Mouse (Mus musculus): ENCODE results near the gene Pde4d. TPM values are rescaled to one million over a fixed set of nuclear protein-coding genes. Genes with fewer than 3 reads are reported as not detected.

Gene Pde4d
- polyA plus RNA-seq, 1 experiment from 2014 or later = 12.9 TPM

DNA sequence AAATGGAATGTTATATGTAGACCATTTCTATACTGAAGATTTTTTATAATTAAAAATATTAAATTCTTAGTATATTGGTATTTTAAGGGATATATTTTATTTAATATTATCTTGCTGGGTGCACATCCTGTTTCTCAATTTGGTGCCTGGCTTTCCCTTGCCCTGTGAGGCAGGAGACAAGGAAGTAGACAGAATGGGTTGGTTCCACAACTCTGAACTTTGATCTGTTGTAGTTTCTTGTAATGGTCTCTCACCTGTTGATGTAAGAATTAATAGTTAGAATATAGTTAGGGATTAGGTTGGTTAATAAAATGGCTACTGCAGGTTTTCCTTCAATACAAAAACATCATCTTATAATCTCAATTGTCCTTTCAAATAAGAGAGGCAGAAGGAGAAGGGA, 227.3 kb downstream of the Pde4d start:
- no peaks in the 10 kb centered on the region for H3K9me3 ChIP-seq (replicated peaks; ENCODE audit: control insufficient read depth, low read length)
- no peak for ATAC-seq (ENCODE audit: low read depth)
- no peak overlapping the region for H3K4me3 ChIP-seq (ENCODE audit: low read depth, low read length)
- no peak overlapping the region for H3K9ac ChIP-seq (ENCODE audit: low read depth, low read length)
- no peaks in the 10 kb centered on the region for H3K4me1 ChIP-seq (ENCODE audit: control insufficient read depth, low read depth, low read length)
- no peak overlapping the region for H3K27ac ChIP-seq (ENCODE audit: low read length)
- no peak overlapping the region for H3K4me2 ChIP-seq (ENCODE audit: low read depth, low read length)
- no peaks in the 10 kb centered on the region for H3K36me3 ChIP-seq (ENCODE audit: control insufficient read depth, insufficient read depth)
- H3K27me3 ChIP-seq (ENCODE audit: control insufficient read depth, insufficient read depth, low read depth, low read length) = no peaks in the 10 kb centered on the region

DNA sequence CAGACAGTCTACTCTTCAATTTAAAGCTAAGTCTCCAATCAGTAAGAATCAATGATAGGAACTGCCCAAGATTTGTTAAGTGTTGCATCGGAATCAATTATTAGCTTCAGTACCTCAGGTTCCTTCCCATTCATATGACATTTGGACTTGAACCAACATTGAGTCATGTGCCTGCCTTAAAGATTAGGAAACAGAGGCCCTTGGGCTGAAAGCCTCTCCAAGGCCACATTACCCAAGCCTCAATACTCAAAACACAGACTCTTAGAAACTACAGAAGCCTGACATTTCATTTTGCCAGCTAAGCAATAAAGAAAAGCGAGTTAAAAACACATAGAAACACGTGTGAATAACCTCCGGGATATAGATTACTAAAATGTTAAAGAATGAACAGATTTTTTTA, 233.3 kb downstream of the Pde4d start:
- Histone ChIP-seq H3K4me1 (ENCODE audit: control insufficient read depth, low read depth, low read length) (no peaks in the 10 kb centered on the region), H3K4me3 (ENCODE audit: low read depth, low read length) (no peak overlapping the region), H3K9me3 (replicated peaks; ENCODE audit: control insufficient read depth, low read length) (no peaks in the 10 kb centered on the region), H3K36me3 (ENCODE audit: control insufficient read depth, insufficient read depth) (no peaks in the 10 kb centered on the region), H3K27me3 (ENCODE audit: control insufficient read depth, insufficient read depth, low read depth, low read length) (no peaks in the 10 kb centered on the region), H3K27ac (ENCODE audit: low read length) (no peak overlapping the region), H3K9ac (ENCODE audit: low read depth, low read length) (no peak overlapping the region), H3K4me2 (ENCODE audit: low read depth, low read length) (no peak overlapping the region)
- 63% methylated on average over 4 of the region's 4 CpGs for WGBS (ENCODE audit: insufficient replicate concordance)
- no peak for ATAC-seq (ENCODE audit: low read depth)

DNA sequence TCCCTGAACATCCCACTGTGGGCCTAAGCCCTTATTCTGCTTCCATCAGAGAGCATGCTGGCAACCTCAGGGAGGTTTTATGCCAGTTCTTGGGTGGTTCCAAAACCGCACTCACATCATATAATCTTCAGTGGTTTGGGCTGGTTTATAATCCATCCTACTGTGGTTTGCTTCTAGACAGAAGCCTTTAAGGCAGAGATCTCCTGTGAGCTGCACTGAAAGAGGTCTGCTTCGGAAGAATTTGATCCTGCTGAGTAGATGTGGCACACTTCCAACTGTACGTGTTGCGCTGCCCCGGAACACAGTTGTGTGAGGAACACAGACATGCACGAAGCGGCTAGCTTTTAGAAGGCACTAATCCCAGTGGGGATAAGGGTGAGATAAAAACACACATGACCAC, 236.1 kb downstream of the Pde4d start:
- no peaks in the 10 kb centered on the region for H3K9me3 ChIP-seq (replicated peaks; ENCODE audit: control insufficient read depth, low read length)
- ATAC-seq (ENCODE audit: low read depth) = no peak
- H3K9ac ChIP-seq (ENCODE audit: low read depth, low read length) = no peak overlapping the region
- no peaks in the 10 kb centered on the region for H3K27me3 ChIP-seq (ENCODE audit: control insufficient read depth, insufficient read depth, low read depth, low read length)
- no peak overlapping the region for H3K4me3 ChIP-seq (ENCODE audit: low read depth, low read length)
- no peak overlapping the region for H3K27ac ChIP-seq (ENCODE audit: low read length)
- no peak overlapping the region for H3K4me2 ChIP-seq (ENCODE audit: low read depth, low read length)
- H3K4me1 ChIP-seq (ENCODE audit: control insufficient read depth, low read depth, low read length) = no peaks in the 10 kb centered on the region
- 71% methylated on average over 7 of the region's 7 CpGs for WGBS (ENCODE audit: insufficient replicate concordance)
- H3K36me3 ChIP-seq (ENCODE audit: control insufficient read depth, insufficient read depth) = no peaks in the 10 kb centered on the region

DNA sequence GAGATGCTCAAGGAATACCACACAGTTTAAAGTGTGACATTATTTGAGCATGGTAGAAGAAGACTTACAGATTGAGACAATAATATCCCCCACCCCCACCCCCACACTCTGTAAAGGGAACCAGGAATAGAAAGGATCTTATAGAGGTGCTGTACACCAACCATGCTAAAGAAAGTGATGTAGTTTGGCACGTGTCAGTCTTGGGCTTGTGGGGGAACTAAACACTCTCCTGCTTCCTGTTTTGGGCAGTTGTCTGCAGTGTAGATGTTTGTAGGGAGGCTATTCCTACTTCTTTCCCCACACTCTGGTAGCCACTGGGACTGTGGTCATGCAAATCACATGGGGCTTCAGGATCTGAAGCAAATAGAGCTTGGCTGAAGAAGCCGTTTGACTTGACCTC, 236.5 kb downstream of the Pde4d start:
- no peak for ATAC-seq (ENCODE audit: low read depth)

DNA sequence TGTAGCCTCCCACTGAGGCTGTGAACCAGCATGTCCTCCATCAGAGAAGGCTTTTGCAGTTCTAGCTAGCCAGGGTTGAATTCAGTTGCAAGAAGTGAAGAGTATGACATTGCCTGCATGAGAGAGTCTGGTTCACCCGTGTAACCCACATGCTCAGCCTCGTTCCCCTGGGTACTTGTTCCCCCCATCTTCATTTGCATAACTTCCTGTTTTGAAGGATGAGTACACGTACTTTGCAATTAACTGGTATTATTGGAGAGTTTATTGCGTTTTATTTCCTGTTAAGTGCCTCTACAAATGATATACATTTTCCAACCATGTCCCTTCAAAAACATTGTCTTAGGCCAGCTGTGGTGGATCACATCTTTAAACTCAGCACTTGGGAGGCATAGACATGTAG, 237.1 kb downstream of the Pde4d start:
- H3K27me3 ChIP-seq (ENCODE audit: control insufficient read depth, insufficient read depth, low read depth, low read length) = no peaks in the 10 kb centered on the region
- no peak overlapping the region for H3K9ac ChIP-seq (ENCODE audit: low read depth, low read length)
- ATAC-seq (ENCODE audit: low read depth) = no peak
- H3K27ac ChIP-seq (ENCODE audit: low read length) = no peak overlapping the region
- no peaks in the 10 kb centered on the region for H3K9me3 ChIP-seq (replicated peaks; ENCODE audit: control insufficient read depth, low read length)
- 32% methylated on average over 4 of the region's 4 CpGs for WGBS (ENCODE audit: insufficient replicate concordance)
- no peak overlapping the region for H3K4me2 ChIP-seq (ENCODE audit: low read depth, low read length)
- no peaks in the 10 kb centered on the region for H3K4me1 ChIP-seq (ENCODE audit: control insufficient read depth, low read depth, low read length)
- H3K4me3 ChIP-seq (ENCODE audit: low read depth, low read length) = no peak overlapping the region
- no peaks in the 10 kb centered on the region for H3K36me3 ChIP-seq (ENCODE audit: control insufficient read depth, insufficient read depth)

More for the DNA sequence above, 236.5 kb downstream of the Pde4d start:
- Histone ChIP-seq H3K4me1 (ENCODE audit: control insufficient read depth, low read depth, low read length) (no peaks in the 10 kb centered on the region), H3K9me3 (replicated peaks; ENCODE audit: control insufficient read depth, low read length) (no peaks in the 10 kb centered on the region), H3K27ac (ENCODE audit: low read length) (no peak overlapping the region), H3K4me3 (ENCODE audit: low read depth, low read length) (no peak overlapping the region), H3K27me3 (ENCODE audit: control insufficient read depth, insufficient read depth, low read depth, low read length) (no peaks in the 10 kb centered on the region), H3K9ac (ENCODE audit: low read depth, low read length) (no peak overlapping the region), H3K36me3 (ENCODE audit: control insufficient read depth, insufficient read depth) (no peaks in the 10 kb centered on the region), H3K4me2 (ENCODE audit: low read depth, low read length) (no peak overlapping the region)
- WGBS (ENCODE audit: insufficient replicate concordance) = 26% methylated on average over 2 of the region's 2 CpGs

DNA sequence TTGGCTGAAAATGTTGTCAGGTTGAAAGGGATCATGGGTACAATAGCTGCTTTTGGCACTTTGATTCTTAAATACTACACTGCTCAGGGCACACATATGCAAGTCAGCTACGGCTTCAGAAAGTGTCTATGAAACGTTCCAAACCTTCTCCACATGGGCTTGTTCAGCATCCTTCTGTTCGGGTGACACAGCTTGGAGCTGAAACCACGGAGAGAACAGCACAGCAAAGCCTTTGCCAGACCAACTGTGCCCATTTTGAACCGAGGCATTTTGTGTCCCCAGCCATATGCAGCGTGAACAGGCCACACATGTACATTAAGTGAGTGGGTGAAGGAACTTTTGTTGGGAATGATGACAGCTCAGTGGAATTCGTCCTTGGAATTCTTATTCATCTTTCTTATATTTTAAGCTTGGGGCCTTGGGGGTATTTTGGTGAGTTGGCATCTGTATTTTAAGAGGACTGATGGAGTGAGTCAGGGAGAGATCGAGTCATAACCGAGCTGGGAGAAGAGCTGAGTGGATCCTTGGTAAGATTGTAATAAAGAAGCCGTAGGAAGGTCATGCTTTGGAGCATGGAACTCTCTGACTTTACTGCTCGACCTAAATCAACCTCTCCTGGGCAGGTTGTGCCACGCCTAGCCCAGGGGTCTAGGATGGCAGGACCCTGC, 243.3 kb downstream of the Pde4d start:
- H3K27me3 ChIP-seq (ENCODE audit: control insufficient read depth, insufficient read depth, low read depth, low read length) = no peaks in the 10 kb centered on the region
- no peak overlapping the region for H3K4me2 ChIP-seq (ENCODE audit: low read depth, low read length)
- H3K4me1 ChIP-seq (ENCODE audit: control insufficient read depth, low read depth, low read length) = no peaks in the 10 kb centered on the region
- H3K9ac ChIP-seq (ENCODE audit: low read depth, low read length) = no peak overlapping the region
- H3K27ac ChIP-seq (ENCODE audit: low read length) = no peak overlapping the region
- H3K4me3 ChIP-seq (ENCODE audit: low read depth, low read length) = no peak overlapping the region
- no peaks in the 10 kb centered on the region for H3K36me3 ChIP-seq (ENCODE audit: control insufficient read depth, insufficient read depth)
- 55% methylated on average over 12 of the region's 12 CpGs for WGBS (ENCODE audit: insufficient replicate concordance)
- no peaks in the 10 kb centered on the region for H3K9me3 ChIP-seq (replicated peaks; ENCODE audit: control insufficient read depth, low read length)
- no peak for ATAC-seq (ENCODE audit: low read depth)

DNA sequence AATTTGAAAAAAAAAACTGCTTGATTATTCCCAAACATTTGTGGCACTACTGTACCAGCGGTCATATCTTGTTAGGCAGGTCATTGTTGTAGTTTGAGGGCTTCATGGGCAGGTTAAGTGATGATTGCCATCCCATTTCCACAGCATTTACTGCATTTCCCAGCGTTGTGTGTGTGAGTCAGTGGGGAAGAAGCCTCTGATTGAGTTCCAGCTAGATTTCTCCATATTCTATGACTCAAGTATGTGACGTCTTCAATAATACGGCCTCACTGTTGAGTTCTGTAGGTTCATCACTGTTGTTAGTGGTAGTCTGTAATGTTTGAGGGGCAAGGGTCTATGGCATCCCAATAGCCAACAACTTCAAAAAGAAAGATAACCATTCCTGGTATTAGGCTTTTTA, 255.7 kb downstream of the Pde4d start:
- H3K27ac ChIP-seq (ENCODE audit: low read length) = no peak overlapping the region

DNA sequence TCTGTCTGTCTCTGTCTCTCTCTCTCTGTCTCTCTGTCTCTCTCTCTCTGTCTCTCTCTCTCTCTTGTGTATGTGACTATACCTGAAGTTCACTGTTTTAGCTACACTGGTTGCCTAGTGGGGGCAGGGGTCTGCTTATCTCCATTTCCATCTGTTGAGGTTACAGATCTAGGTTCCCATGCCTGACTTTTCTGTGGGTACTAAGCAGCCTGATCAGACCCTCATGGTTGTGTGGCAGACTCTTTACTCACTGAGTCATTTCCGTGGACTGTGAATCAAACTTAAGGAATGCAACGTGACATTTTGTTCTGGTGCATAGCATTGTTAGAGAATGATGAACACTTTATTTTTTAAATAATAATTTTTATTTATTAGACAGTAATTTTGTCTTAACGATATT, 264.3 kb downstream of the Pde4d start:
- Histone ChIP-seq H3K4me2 (ENCODE audit: low read depth, low read length) (no peak overlapping the region), H3K36me3 (ENCODE audit: control insufficient read depth, insufficient read depth) (no peaks in the 10 kb centered on the region), H3K4me3 (ENCODE audit: low read depth, low read length) (no peak overlapping the region), H3K9me3 (replicated peaks; ENCODE audit: control insufficient read depth, low read length) (no peaks in the 10 kb centered on the region), H3K27ac (ENCODE audit: low read length) (no peak overlapping the region), H3K9ac (ENCODE audit: low read depth, low read length) (no peak overlapping the region), H3K4me1 (ENCODE audit: control insufficient read depth, low read depth, low read length) (no peaks in the 10 kb centered on the region), H3K27me3 (ENCODE audit: control insufficient read depth, insufficient read depth, low read depth, low read length) (no peaks in the 10 kb centered on the region)
- WGBS (ENCODE audit: insufficient replicate concordance) = 26% methylated on average over 3 of the region's 3 CpGs
- no peak for ATAC-seq (ENCODE audit: low read depth)

More for the DNA sequence above, 255.7 kb downstream of the Pde4d start:
- Histone ChIP-seq H3K4me1 (ENCODE audit: control insufficient read depth, low read depth, low read length) (no peaks in the 10 kb centered on the region), H3K4me2 (ENCODE audit: low read depth, low read length) (no peak overlapping the region), H3K4me3 (ENCODE audit: low read depth, low read length) (no peak overlapping the region), H3K36me3 (ENCODE audit: control insufficient read depth, insufficient read depth) (no peaks in the 10 kb centered on the region), H3K27me3 (ENCODE audit: control insufficient read depth, insufficient read depth, low read depth, low read length) (no peaks in the 10 kb centered on the region), H3K9me3 (replicated peaks; ENCODE audit: control insufficient read depth, low read length) (no peaks in the 10 kb centered on the region), H3K9ac (ENCODE audit: low read depth, low read length) (no peak overlapping the region)
- 65% methylated on average over 4 of the region's 4 CpGs for WGBS (ENCODE audit: insufficient replicate concordance)
- no peak for ATAC-seq (ENCODE audit: low read depth)

DNA sequence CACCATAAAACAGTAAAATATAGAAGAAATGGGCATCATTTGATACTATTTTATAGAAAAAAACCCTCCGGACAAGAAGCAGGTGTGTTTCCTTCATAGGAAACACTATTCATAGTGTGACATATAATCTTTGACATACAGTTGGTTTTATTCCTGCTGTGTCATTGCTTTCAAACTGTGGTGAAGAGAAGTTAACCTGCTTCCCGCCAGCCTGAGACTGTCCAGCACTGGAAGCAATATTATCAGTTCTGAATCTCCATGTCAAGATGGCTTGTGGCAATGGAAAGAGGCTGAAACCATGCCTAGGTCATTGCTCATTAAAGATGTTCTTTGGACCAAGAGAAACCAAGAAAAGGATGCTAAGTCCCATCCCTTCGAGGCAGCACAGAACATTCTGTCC, 265.3 kb downstream of the Pde4d start:
- Histone ChIP-seq H3K36me3 (ENCODE audit: control insufficient read depth, insufficient read depth) (no peaks in the 10 kb centered on the region), H3K27me3 (ENCODE audit: control insufficient read depth, insufficient read depth, low read depth, low read length) (no peaks in the 10 kb centered on the region), H3K9me3 (replicated peaks; ENCODE audit: control insufficient read depth, low read length) (no peaks in the 10 kb centered on the region), H3K4me1 (ENCODE audit: control insufficient read depth, low read depth, low read length) (no peaks in the 10 kb centered on the region), H3K4me3 (ENCODE audit: low read depth, low read length) (no peak overlapping the region), H3K27ac (ENCODE audit: low read length) (no peak overlapping the region), H3K4me2 (ENCODE audit: low read depth, low read length) (no peak overlapping the region), H3K9ac (ENCODE audit: low read depth, low read length) (no peak overlapping the region)
- no peak for ATAC-seq (ENCODE audit: low read depth)
- 28% methylated on average over 3 of the region's 3 CpGs for WGBS (ENCODE audit: insufficient replicate concordance)
